Mouse (Mus musculus) heart, postnatal 0 days (tissue): ENCODE results near the gene Lrrc28. TPM values are rescaled to one million over a fixed set of nuclear protein-coding genes. Genes with fewer than 3 reads are reported as not detected.
A peak's percentile ranks its signal among the peaks of the same experiment; 100 is the strongest.

Experiments
- ATAC-seq: fragments of 200-750 bp; cut with Nextera tagmentation; 2 replicates; pipeline ENCODE4 v1.8.0; 2017; ENCODE audit warnings: low read depth, moderate number of reproducible peaks, moderate library complexity; ENCODE audit not compliant: insufficient read depth
- DNase-seq: peaks from one replicate; pipeline ENCODE4 v3.0.0-alpha.2; 2016; ENCODE audit warnings: low spot score
- H3K27ac ChIP-seq: fragments of 300-500 bp; sonication (generic); 2 replicates; pipeline ENCODE4 v1.5.1; 2014; ENCODE audit warnings: low read depth, mild to moderate bottlenecking
- H3K27me3 ChIP-seq: fragments of 300-500 bp; sonication (generic); 2 replicates; pipeline ENCODE4 v1.6.1; 2014; ENCODE audit warnings: low read length, mixed read lengths; ENCODE audit not compliant: control insufficient read depth, insufficient read depth
- H3K36me3 ChIP-seq: fragments of 300-500 bp; sonication (generic); replicated peaks from 2 replicates; pipeline ENCODE4 v1.6.1; 2014; ENCODE audit warnings: low read length, mixed read lengths; ENCODE audit not compliant: control insufficient read depth, insufficient read depth
- H3K4me1 ChIP-seq: fragments of 300-500 bp; sonication (generic); 2 replicates; pipeline ENCODE4 v1.6.1; 2014; ENCODE audit warnings: antibody characterized with exemption; ENCODE audit not compliant: control insufficient read depth, insufficient read depth
- H3K4me2 ChIP-seq: fragments of 300-500 bp; sonication (generic); 2 replicates; pipeline ENCODE4 v1.6.1; 2014; ENCODE audit warnings: low read depth, mild to moderate bottlenecking, low read length, moderate library complexity
- H3K4me3 ChIP-seq: fragments of 300-500 bp; sonication (generic); 2 replicates; pipeline ENCODE4 v1.5.1; 2014; ENCODE audit warnings: low read depth, low read length
- H3K9ac ChIP-seq: fragments of 300-500 bp; sonication (generic); replicated peaks from 2 replicates; pipeline ENCODE4 v1.6.1; 2014; ENCODE audit warnings: low read depth, low read length, mixed read lengths
- H3K9me3 ChIP-seq: fragments of 300-500 bp; sonication (generic); replicated peaks from 2 replicates; pipeline ENCODE4 v1.6.1; 2016; ENCODE audit warnings: low read length; ENCODE audit not compliant: control insufficient read depth
- CTCF ChIP-seq: IDR thresholded peaks from 2 replicates; pipeline ENCODE4 v1.5.1; 2016; ENCODE audit warnings: antibody characterized with exemption, control low read depth, low read depth
- EP300 ChIP-seq: IDR thresholded peaks from 2 replicates; pipeline ENCODE4 v1.6.1; 2016; ENCODE audit warnings: antibody characterized with exemption, low read depth
- WGBS: fragments of 180-500 bp; shearing (Covaris S2); extraction: QIAGEN DNeasy Blood & Tissue Kit; methylation state at CpG from one replicate; pipeline ENCODE4 v1.1.7; 2014; 5-methylcytosine and 5-hydroxymethylcytosine counted together
- polyA plus RNA-seq: library from polyadenylated mRNA; unstranded; fragments of >200 nt; fragmentation: Nextera tagmentation; extraction: Ambion mirVana; gene quantifications from 2 replicates; pipeline ENCODE4 v1.2.1, GENCODE M21; 2015
- total RNA-seq: library from RNA; depleted of rRNA; stranded (reverse); fragments of >200 nt; gene quantifications from 2 replicates; pipeline ENCODE4 v1.2.3, GENCODE M21; 2014; ENCODE audit warnings: low replicate concordance

Gene Lrrc28
- total and polyA plus RNA-seq, 2 experiments from 2014 or later = 14.3 to 71.6 TPM

DNA sequence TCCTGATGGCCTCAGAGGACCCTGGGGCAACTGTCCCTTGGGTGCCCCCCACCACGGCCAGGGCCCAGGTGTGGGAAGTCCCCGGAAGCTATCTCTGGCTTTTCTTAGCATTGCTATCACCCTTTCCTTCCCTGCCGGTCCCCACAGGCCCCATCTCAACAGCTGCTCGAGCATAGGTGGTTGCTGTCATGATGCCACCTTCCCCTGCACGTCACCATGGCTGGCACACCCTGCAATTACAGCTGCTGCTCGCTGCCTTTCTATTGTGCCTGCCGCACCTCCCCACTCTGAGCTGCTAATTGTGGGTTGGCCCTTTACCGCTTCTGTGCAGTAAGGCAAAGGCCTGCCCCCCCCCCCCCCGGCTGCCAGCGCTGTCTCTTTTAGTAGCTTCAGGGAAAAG, 167.1 kb downstream of the Lrrc28 start:
- H3K9ac ChIP-seq = no peak overlapping the region
- no peak overlapping the region for H3K4me3 ChIP-seq
- TF ChIP-seq CTCF (no peak), EP300 (no peak)
- H3K27me3 ChIP-seq = no peaks in the 10 kb centered on the region
- no peak overlapping the region for H3K27ac ChIP-seq
- H3K36me3 ChIP-seq = no peaks in the 10 kb centered on the region
- no peak for ATAC-seq
- H3K4me2 ChIP-seq = no peak overlapping the region
- peaks cover 29% of the 10 kb centered on the region for H3K4me1 ChIP-seq
- WGBS = 49% methylated on average over 8 of the region's 10 CpGs
- H3K9me3 ChIP-seq = no peaks in the 10 kb centered on the region
- no peak for DNase-seq

DNA sequence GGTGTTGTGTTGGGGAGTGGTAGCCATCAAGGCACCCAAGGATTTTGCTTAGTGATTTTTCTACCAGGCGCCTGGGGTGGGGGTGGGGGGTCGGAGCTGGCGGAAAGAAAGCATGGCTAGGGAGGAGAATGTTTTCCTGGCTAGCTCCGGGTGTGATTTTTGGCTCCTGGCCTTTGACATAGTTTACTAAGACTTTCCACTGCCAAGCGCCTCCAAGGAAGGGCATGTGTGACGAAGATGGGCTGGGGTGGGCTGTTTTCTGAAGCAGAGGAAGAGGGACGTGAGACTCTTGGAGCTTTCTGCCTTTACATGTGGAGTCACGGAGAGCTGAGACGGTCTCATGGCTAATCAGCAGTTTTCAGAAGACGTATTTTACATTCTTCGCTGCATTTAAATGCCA, 173.8 kb downstream of the Lrrc28 start:
- H3K9ac ChIP-seq = no peak overlapping the region
- peak; percentile 66 for ATAC-seq
- H3K27ac ChIP-seq = peak overlapping the region; percentile 74
- TF ChIP-seq EP300 = peak; percentile 58
- TF ChIP-seq CTCF = no peak
- DNase-seq = peak; percentile 86
- H3K9me3 ChIP-seq = no peaks in the 10 kb centered on the region
- peak overlapping the region; percentile 28 for H3K4me2 ChIP-seq
- no peaks in the 10 kb centered on the region for H3K36me3 ChIP-seq
- H3K4me3 ChIP-seq = no peak overlapping the region
- H3K27me3 ChIP-seq = no peaks in the 10 kb centered on the region
- H3K4me1 ChIP-seq = peaks cover 14% of the 10 kb centered on the region
- WGBS = 16% methylated on average over 11 of the region's 11 CpGs

DNA sequence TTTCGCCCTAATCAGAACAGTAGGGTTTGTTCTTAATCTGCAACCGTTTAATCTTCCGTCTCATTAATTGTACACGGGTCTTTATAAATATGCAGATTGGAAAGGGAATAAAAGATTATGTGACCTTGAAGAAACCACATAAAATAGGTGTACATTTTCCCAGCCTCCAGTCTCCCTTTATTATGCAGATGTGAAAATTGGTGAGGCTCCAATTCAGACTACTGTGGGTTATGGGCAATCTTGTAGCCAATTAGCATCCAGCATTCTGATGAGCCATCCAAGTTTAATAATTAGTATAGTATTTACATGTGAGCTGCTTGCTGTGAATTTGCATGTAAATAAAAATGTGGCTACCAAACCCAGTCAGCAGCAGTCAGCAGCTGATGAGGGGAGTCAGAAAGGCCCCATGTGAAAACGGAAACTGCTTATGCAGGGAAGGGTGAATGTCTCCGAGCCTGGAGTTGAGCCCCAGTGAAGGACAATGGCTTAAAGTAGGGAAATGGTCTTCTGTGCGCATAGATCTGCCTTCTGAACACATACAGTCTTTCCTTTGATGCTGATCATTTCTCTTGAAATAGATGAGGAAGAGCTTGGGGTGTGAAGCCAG, 176.2 kb downstream of the Lrrc28 start:
- H3K27ac ChIP-seq = no peak overlapping the region
- peaks cover 17% of the 10 kb centered on the region for H3K4me1 ChIP-seq
- no peaks in the 10 kb centered on the region for H3K27me3 ChIP-seq
- no peaks in the 10 kb centered on the region for H3K9me3 ChIP-seq
- no peaks in the 10 kb centered on the region for H3K36me3 ChIP-seq
- 80% methylated on average over 7 of the region's 7 CpGs for WGBS
- no peak overlapping the region for H3K9ac ChIP-seq
- no peak for DNase-seq
- no peak for TF ChIP-seq CTCF
- TF ChIP-seq EP300 = no peak
- no peak overlapping the region for H3K4me3 ChIP-seq
- no peak for ATAC-seq
- H3K4me2 ChIP-seq = no peak overlapping the region

DNA sequence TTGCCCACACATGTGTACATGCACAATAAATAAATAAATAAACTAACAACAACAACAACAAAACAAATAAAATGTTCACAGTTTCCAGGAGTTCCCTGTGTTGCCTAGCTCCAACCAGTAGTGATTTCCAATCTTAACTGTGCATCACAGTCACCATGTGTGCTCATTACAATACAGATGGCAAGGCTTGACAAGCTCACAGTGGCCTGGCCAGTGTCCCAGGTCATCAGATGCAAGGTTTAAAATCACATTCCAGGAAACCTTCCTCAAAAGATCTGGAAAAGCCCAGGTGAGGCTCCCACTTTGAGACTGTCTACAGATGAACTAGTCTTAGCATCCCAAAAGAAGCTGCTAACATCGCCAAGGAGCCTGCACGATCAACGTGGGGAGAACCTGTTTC, 176.9 kb downstream of the Lrrc28 start:
- H3K4me1 ChIP-seq = peaks cover 25% of the 10 kb centered on the region
- ATAC-seq (no peak), DNase-seq (no peak)
- WGBS = 92% methylated on average over 3 of the region's 3 CpGs
- TF ChIP-seq CTCF (no peak), EP300 (no peak)
- no peak overlapping the region for H3K27ac ChIP-seq
- no peaks in the 10 kb centered on the region for H3K36me3 ChIP-seq
- no peak overlapping the region for H3K4me3 ChIP-seq
- no peaks in the 10 kb centered on the region for H3K9me3 ChIP-seq
- H3K9ac ChIP-seq = no peak overlapping the region
- H3K27me3 ChIP-seq = no peaks in the 10 kb centered on the region
- no peak overlapping the region for H3K4me2 ChIP-seq

DNA sequence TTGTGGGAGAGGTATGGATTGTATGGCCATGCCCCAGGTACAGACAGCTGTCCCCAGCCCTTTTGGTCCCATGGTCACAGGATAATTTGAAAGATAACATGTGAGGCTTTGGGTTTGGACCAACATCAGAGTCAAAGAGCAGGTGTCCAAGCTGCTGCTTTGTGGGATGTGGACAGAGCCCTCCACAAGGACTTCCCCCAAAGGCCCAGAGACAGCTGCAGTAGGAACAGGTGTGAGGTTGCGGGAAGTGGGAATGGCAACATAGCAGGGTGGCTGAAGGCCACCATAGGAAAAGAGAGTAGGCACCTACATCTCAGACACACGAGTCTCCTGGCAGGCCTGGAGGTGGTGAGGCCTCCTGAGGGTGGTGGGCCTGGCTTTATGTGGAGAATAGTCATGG, 178.7 kb downstream of the Lrrc28 start:
- no peak overlapping the region for H3K4me3 ChIP-seq
- no peak for ATAC-seq
- WGBS = 89% methylated on average over 2 of the region's 2 CpGs

DNA sequence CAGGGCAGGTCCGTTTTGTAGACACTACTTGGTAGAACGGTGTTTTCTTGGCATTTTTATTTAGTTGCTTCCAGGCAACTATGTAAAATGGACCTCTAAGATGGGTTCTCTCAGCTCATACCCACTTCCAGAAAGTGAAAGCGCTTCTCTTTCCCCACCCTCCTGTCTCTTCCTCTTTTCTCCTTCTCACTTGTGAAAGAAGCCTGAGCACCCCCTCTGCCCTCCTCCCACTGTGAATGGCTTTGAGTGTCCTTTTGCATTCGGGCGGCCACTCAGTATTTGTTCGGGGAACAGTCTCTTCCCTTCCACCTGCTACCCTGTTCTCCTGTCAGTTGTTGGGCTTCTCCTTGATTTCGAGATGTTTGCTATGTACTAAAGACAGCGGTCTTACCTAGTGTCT, 180.4 kb downstream of the Lrrc28 start:
- Histone ChIP-seq H3K9ac (no peak overlapping the region), H3K4me1 (peaks cover 45% of the 10 kb centered on the region), H3K27ac (no peak overlapping the region), H3K4me2 (no peak overlapping the region), H3K27me3 (no peaks in the 10 kb centered on the region), H3K36me3 (no peaks in the 10 kb centered on the region), H3K9me3 (no peaks in the 10 kb centered on the region), H3K4me3 (no peak overlapping the region)
- WGBS = 91% methylated on average over 8 of the region's 8 CpGs
- no peak for DNase-seq
- no peak for TF ChIP-seq CTCF
- TF ChIP-seq EP300 = no peak
- no peak for ATAC-seq

More for the DNA sequence above, 178.7 kb downstream of the Lrrc28 start:
- Histone ChIP-seq H3K4me1 (peaks cover 37% of the 10 kb centered on the region), H3K27me3 (no peaks in the 10 kb centered on the region), H3K9me3 (no peaks in the 10 kb centered on the region), H3K4me2 (no peak overlapping the region), H3K36me3 (no peaks in the 10 kb centered on the region), H3K9ac (no peak overlapping the region), H3K27ac (no peak overlapping the region)
- TF ChIP-seq EP300 (no peak), CTCF (no peak)
- DNase-seq = no peak
